Mouse (Mus musculus) urinary bladder, postnatal 0 days (tissue): ENCODE measurements around the gene C6. TPM values are rescaled to one million over a fixed set of nuclear protein-coding genes. Genes with fewer than 3 reads are reported as not detected.

ENCODE experiments used
- polyA plus RNA-seq: library from polyadenylated mRNA; unstranded; fragments of >200 nt; fragmentation: Nextera tagmentation; extraction: Ambion mirVana; gene quantifications from 2 replicates; pipeline ENCODE4 v1.2.1, GENCODE M21; 2015

C6 gene
- polyA plus RNA-seq: not detected in 2 replicates

GRCm38 (mm10) chr15:4726830-4727310, at the start of gene C6:
Gene C6 (plus strand): TSS chr15:4727175.

Other genes starting within 250 kb of the C6 start
- not detected in 2 replicates for gene Mroh2b, start 171.6 kb downstream of the C6 start, polyA plus RNA-seq